Mouse (Mus musculus): ENCODE measurements around the gene Zfp42. TPM values are rescaled to one million over a fixed set of nuclear protein-coding genes. Genes with fewer than 3 reads are reported as not detected.
"Not testable (repeated sequence)": the region's sequence is repeated elsewhere in the genome, so short reads cannot be mapped to it uniquely, and the experiment has no call there.

Zfp42 gene
- not detected in 2 replicates for polyA plus RNA-seq (2016; fragmentation: Nextera tagmentation; extraction: Ambion mirVana)

GRCm38 (mm10) chr8:43306896-43307295 is at the start of gene Zfp42:
Zfp42 (minus strand) TSS chr8:43306980.
- no peaks in the 10 kb centered on the region for H3K27me3 ChIP-seq (replicated peaks)
- 35% methylated on average over 14 of the region's 14 CpGs for WGBS (ENCODE audit: insufficient replicate concordance)
- H3K4me2 ChIP-seq: no peak within 1 kb of the TSS
- H3K9ac ChIP-seq: no peak within 1 kb of the TSS
- no peaks in the 10 kb centered on the region for H3K36me3 ChIP-seq
- no peaks in the 10 kb centered on the region for H3K4me1 ChIP-seq
- no peak within 1 kb of the TSS for H3K27ac ChIP-seq
- no peaks in the 10 kb centered on the region for H3K9me3 ChIP-seq (replicated peaks)
- H3K4me3 ChIP-seq: no peak within 1 kb of the TSS
- no peak for ATAC-seq

- Histone ChIP-seq H3K27me3 (replicated peaks) (no peaks in the 10 kb centered on the region), H3K4me3 (no peak overlapping the region), H3K27ac (no peak overlapping the region), H3K4me2 (no peak overlapping the region), H3K9me3 (replicated peaks) (no peaks in the 10 kb centered on the region), H3K4me1 (no peaks in the 10 kb centered on the region), H3K9ac (no peak overlapping the region), H3K36me3 (no peaks in the 10 kb centered on the region)
- no peak for ATAC-seq
- WGBS (ENCODE audit: insufficient replicate concordance): 61% methylated on average over 12 of the region's 12 CpGs
Measured at GRCm38 (mm10) chr8:43356069-43356770, 49.4 kb upstream of the Zfp42 start.

- not testable (repeated sequence) for H3K36me3 ChIP-seq; H3K4me3 ChIP-seq; H3K9me3 ChIP-seq (replicated peaks); H3K4me1 ChIP-seq; ATAC-seq; H3K27ac ChIP-seq; H3K4me2 ChIP-seq; H3K9ac ChIP-seq; H3K27me3 ChIP-seq (replicated peaks)
Measured at GRCm38 (mm10) chr8:43352241-43352640, 45.5 kb upstream of the Zfp42 start.

- Histone ChIP-seq H3K27me3 (replicated peaks) (no peaks in the 10 kb centered on the region), H3K36me3 (no peaks in the 10 kb centered on the region), H3K27ac (no peak overlapping the region), H3K4me3 (no peak overlapping the region), H3K9ac (no peak overlapping the region), H3K4me1 (no peaks in the 10 kb centered on the region), H3K9me3 (replicated peaks) (no peaks in the 10 kb centered on the region), H3K4me2 (no peak overlapping the region)
- 66% methylated on average over 5 of the region's 5 CpGs for WGBS (ENCODE audit: insufficient replicate concordance)
- ATAC-seq: no peak
Measured at GRCm38 (mm10) chr8:43338555-43338954, 31.8 kb upstream of the Zfp42 start.

GRCm38 (mm10) chr8:43333465-43333864 is 26.7 kb upstream of the Zfp42 start:
- Histone ChIP-seq H3K27me3 (replicated peaks) (no peaks in the 10 kb centered on the region), H3K4me1 (no peaks in the 10 kb centered on the region), H3K36me3 (no peaks in the 10 kb centered on the region), H3K9ac (no peak overlapping the region), H3K9me3 (replicated peaks) (no peaks in the 10 kb centered on the region), H3K4me2 (no peak overlapping the region), H3K27ac (no peak overlapping the region), H3K4me3 (no peak overlapping the region)
- 50% methylated on average over 4 of the region's 4 CpGs for WGBS (ENCODE audit: insufficient replicate concordance)
- no peak for ATAC-seq

- Histone ChIP-seq H3K4me2 (no peak overlapping the region), H3K27me3 (replicated peaks) (no peaks in the 10 kb centered on the region), H3K9ac (no peak overlapping the region), H3K4me3 (no peak overlapping the region), H3K4me1 (no peaks in the 10 kb centered on the region), H3K36me3 (no peaks in the 10 kb centered on the region), H3K27ac (no peak overlapping the region), H3K9me3 (replicated peaks) (no peaks in the 10 kb centered on the region)
- WGBS (ENCODE audit: insufficient replicate concordance): 74% methylated on average over 7 of the region's 7 CpGs
- ATAC-seq: no peak
Measured at GRCm38 (mm10) chr8:43331657-43332056, 24.9 kb upstream of the Zfp42 start.

- no peak overlapping the region for H3K9ac ChIP-seq
- H3K27ac ChIP-seq: no peak overlapping the region
- no peaks in the 10 kb centered on the region for H3K9me3 ChIP-seq (replicated peaks)
- H3K4me2 ChIP-seq: no peak overlapping the region
- H3K27me3 ChIP-seq (replicated peaks): no peaks in the 10 kb centered on the region
- no peaks in the 10 kb centered on the region for H3K4me1 ChIP-seq
- no peak overlapping the region for H3K4me3 ChIP-seq
- H3K36me3 ChIP-seq: no peaks in the 10 kb centered on the region
- no peak for ATAC-seq
- 78% methylated on average over 21 of the region's 21 CpGs for WGBS (ENCODE audit: insufficient replicate concordance)
Measured at GRCm38 (mm10) chr8:43329913-43330705, 23.3 kb upstream of the Zfp42 start.

- Histone ChIP-seq H3K27me3 (replicated peaks) (no peaks in the 10 kb centered on the region), H3K27ac (no peak overlapping the region), H3K9me3 (replicated peaks) (no peaks in the 10 kb centered on the region), H3K4me1 (no peaks in the 10 kb centered on the region), H3K4me2 (no peak overlapping the region), H3K36me3 (no peaks in the 10 kb centered on the region), H3K4me3 (no peak overlapping the region), H3K9ac (no peak overlapping the region)
- 60% methylated on average over 10 of the region's 10 CpGs for WGBS (ENCODE audit: insufficient replicate concordance)
- no peak for ATAC-seq
Measured at GRCm38 (mm10) chr8:43328666-43329065, 21.9 kb upstream of the Zfp42 start.

- Histone ChIP-seq H3K4me1 (no peaks in the 10 kb centered on the region), H3K36me3 (no peaks in the 10 kb centered on the region), H3K4me2 (no peak overlapping the region), H3K27me3 (replicated peaks) (no peaks in the 10 kb centered on the region), H3K27ac (no peak overlapping the region), H3K4me3 (no peak overlapping the region), H3K9me3 (replicated peaks) (peaks cover 6% of the 10 kb centered on the region; the same call in 1 of the 2 replicates), H3K9ac (no peak overlapping the region)
- no peak for ATAC-seq
- WGBS (ENCODE audit: insufficient replicate concordance): 66% methylated on average over 5 of the region's 5 CpGs
Measured at GRCm38 (mm10) chr8:43320771-43321170, 14.0 kb upstream of the Zfp42 start.

GRCm38 (mm10) chr8:43308213-43308612 is 1.4 kb upstream of the Zfp42 start:
- no peak overlapping the region for H3K4me3 ChIP-seq
- H3K36me3 ChIP-seq: no peaks in the 10 kb centered on the region
- WGBS (ENCODE audit: insufficient replicate concordance): 47% methylated on average over 2 of the region's 2 CpGs
- H3K27ac ChIP-seq: no peak overlapping the region
- H3K27me3 ChIP-seq (replicated peaks): no peaks in the 10 kb centered on the region
- ATAC-seq: no peak
- no peaks in the 10 kb centered on the region for H3K9me3 ChIP-seq (replicated peaks)
- H3K9ac ChIP-seq: no peak overlapping the region
- H3K4me2 ChIP-seq: no peak overlapping the region
- H3K4me1 ChIP-seq: no peaks in the 10 kb centered on the region

- Histone ChIP-seq H3K36me3 (no peaks in the 10 kb centered on the region), H3K4me2 (no peak overlapping the region), H3K27me3 (replicated peaks) (no peaks in the 10 kb centered on the region), H3K4me1 (no peaks in the 10 kb centered on the region), H3K9me3 (replicated peaks) (no peaks in the 10 kb centered on the region), H3K9ac (no peak overlapping the region), H3K27ac (no peak overlapping the region), H3K4me3 (no peak overlapping the region)
- no peak for ATAC-seq
- WGBS (ENCODE audit: insufficient replicate concordance): 81% methylated on average over 14 of the region's 14 CpGs
Measured at GRCm38 (mm10) chr8:43305676-43306075, 1.1 kb downstream of the Zfp42 start.

- no peak overlapping the region for H3K4me2 ChIP-seq
- no peak overlapping the region for H3K27ac ChIP-seq
- ATAC-seq: no peak
- H3K4me1 ChIP-seq: no peaks in the 10 kb centered on the region
- no peaks in the 10 kb centered on the region for H3K27me3 ChIP-seq (replicated peaks)
- 63% methylated on average over 5 of the region's 5 CpGs for WGBS (ENCODE audit: insufficient replicate concordance)
- no peak overlapping the region for H3K4me3 ChIP-seq
- 0 out of 2 replicates have a peak, but pooled peaks cover 5% of the 10 kb centered on the region for H3K9me3 ChIP-seq (replicated peaks)
- H3K9ac ChIP-seq: no peak overlapping the region
- H3K36me3 ChIP-seq: no peaks in the 10 kb centered on the region
Measured at GRCm38 (mm10) chr8:43299796-43300195, 7.0 kb downstream of the Zfp42 start.

Measured in liver, embryonic 12.5 days (tissue).